Mouse (Mus musculus) lung, postnatal 0 days (tissue): ENCODE measurements at regions not wholly inside any gene's neighbourhood (a gene's known extent, or its start where the extent isn't known, plus 50 kb on each side); places are given as distances from the start of the nearest gene placed in this dataset.
"Not testable (repeated sequence)": the region's sequence is repeated elsewhere in the genome, so short reads cannot be mapped to it uniquely, and the experiment has no call there.

Experiments
- ATAC-seq: fragments of 200-750 bp; cut with Nextera tagmentation; 2 replicates; pipeline ENCODE4 v1.8.0; 2017; ENCODE audit warnings: moderate library complexity
- DNase-seq: peaks from one replicate; pipeline ENCODE4 v3.0.0-alpha.2; 2016; ENCODE audit warnings: low spot score
- H3K27ac ChIP-seq: fragments of 300-500 bp; sonication (generic); 2 replicates; pipeline ENCODE4 v1.5.1; 2014; ENCODE audit warnings: antibody characterized with exemption, mild to moderate bottlenecking, low read length, mixed read lengths
- H3K27me3 ChIP-seq: fragments of 300-500 bp; sonication (generic); replicated peaks from 2 replicates; pipeline ENCODE4 v1.6.1; 2014; ENCODE audit warnings: low read length, mixed read lengths; ENCODE audit not compliant: insufficient read depth
- H3K36me3 ChIP-seq: fragments of 300-500 bp; sonication (generic); 2 replicates; pipeline ENCODE4 v1.6.1; 2014; ENCODE audit warnings: low read length, mixed read lengths; ENCODE audit not compliant: insufficient read depth
- H3K4me1 ChIP-seq: fragments of 300-500 bp; sonication (generic); 2 replicates; pipeline ENCODE4 v1.6.1; 2014; ENCODE audit warnings: antibody characterized with exemption, low read depth, low read length, mixed read lengths; ENCODE audit not compliant: insufficient read depth
- H3K4me2 ChIP-seq: fragments of 300-500 bp; sonication (generic); replicated peaks from 2 replicates; pipeline ENCODE4 v1.6.1; 2014; ENCODE audit warnings: low read depth, mild to moderate bottlenecking, low read length, moderate library complexity, mixed read lengths
- H3K4me3 ChIP-seq: fragments of 300-500 bp; sonication (generic); 2 replicates; pipeline ENCODE4 v1.5.1; 2014; ENCODE audit warnings: low read depth, low read length
- H3K9ac ChIP-seq: fragments of 300-500 bp; sonication (generic); replicated peaks from 2 replicates; pipeline ENCODE4 v1.6.1; 2014; ENCODE audit warnings: low read depth, mild to moderate bottlenecking
- H3K9me3 ChIP-seq: fragments of 300-500 bp; sonication (generic); 2 replicates; pipeline ENCODE4 v1.6.1; 2016; ENCODE audit warnings: low read length, mixed read lengths
- CTCF ChIP-seq: IDR thresholded peaks from 2 replicates; pipeline ENCODE4 v1.5.1; 2016; ENCODE audit warnings: antibody characterized with exemption, mild to moderate bottlenecking
- EP300 ChIP-seq: IDR thresholded peaks from 2 replicates; pipeline ENCODE4 v1.6.1; 2016; ENCODE audit warnings: antibody characterized with exemption, mild to moderate bottlenecking, control low read depth
- WGBS: fragments of 180-500 bp; shearing (Covaris S2); extraction: QIAGEN DNeasy Blood & Tissue Kit; methylation state at CpG from one replicate; pipeline ENCODE4 v1.1.7; 2014; 5-methylcytosine and 5-hydroxymethylcytosine counted together

GRCm38 (mm10) chr5:40441239-40441638 is 686.0 kb upstream of the Hs3st1 start:
- 66% methylated on average over 7 of the region's 7 CpGs for WGBS
- no peak overlapping the region for H3K4me2 ChIP-seq
- no peak for DNase-seq
- no peak overlapping the region for H3K27ac ChIP-seq
- H3K36me3 ChIP-seq: no peaks in the 10 kb centered on the region
- no peaks in the 10 kb centered on the region for H3K4me1 ChIP-seq
- TF ChIP-seq CTCF (no peak), EP300 (no peak)
- H3K27me3 ChIP-seq: no peaks in the 10 kb centered on the region
- H3K9ac ChIP-seq: no peak overlapping the region
- H3K9me3 ChIP-seq: no peaks in the 10 kb centered on the region
- no peak for ATAC-seq
- H3K4me3 ChIP-seq: no peak overlapping the region

- H3K4me1 ChIP-seq: no peaks in the 10 kb centered on the region
- ATAC-seq: no peak
These were observed 647.4 kb upstream of the Hs3st1 start for GRCm38 (mm10) chr5:40402721-40403120.

GRCm38 (mm10) chr5:40394798-40395197 is 639.5 kb upstream of the Hs3st1 start:
- H3K27ac ChIP-seq: no peak overlapping the region
- WGBS: 56% methylated on average over 3 of the region's 3 CpGs
- TF ChIP-seq EP300: no peak
- TF ChIP-seq CTCF: no peak
- H3K4me2 ChIP-seq: no peak overlapping the region
- no peaks in the 10 kb centered on the region for H3K9me3 ChIP-seq
- ATAC-seq: no peak
- no peak for DNase-seq
- no peaks in the 10 kb centered on the region for H3K4me1 ChIP-seq
- H3K9ac ChIP-seq: no peak overlapping the region
- no peaks in the 10 kb centered on the region for H3K27me3 ChIP-seq
- H3K36me3 ChIP-seq: no peaks in the 10 kb centered on the region
- no peak overlapping the region for H3K4me3 ChIP-seq

More at GRCm38 (mm10) chr5:40402721-40403120, 647.4 kb upstream of the Hs3st1 start:
- Histone ChIP-seq H3K4me2 (no peak overlapping the region), H3K27me3 (no peaks in the 10 kb centered on the region), H3K9me3 (no peaks in the 10 kb centered on the region), H3K4me3 (no peak overlapping the region), H3K36me3 (no peaks in the 10 kb centered on the region), H3K9ac (no peak overlapping the region), H3K27ac (no peak overlapping the region)
- TF ChIP-seq CTCF (no peak), EP300 (no peak)
- no peak for DNase-seq

- no peak for TF ChIP-seq EP300
- TF ChIP-seq CTCF: no peak
- no peak for DNase-seq
- no peaks in the 10 kb centered on the region for H3K4me1 ChIP-seq
- no peak for ATAC-seq
- no peaks in the 10 kb centered on the region for H3K9me3 ChIP-seq
- no peaks in the 10 kb centered on the region for H3K27me3 ChIP-seq
- H3K4me3 ChIP-seq: no peak overlapping the region
- no peaks in the 10 kb centered on the region for H3K36me3 ChIP-seq
- H3K27ac ChIP-seq: no peak overlapping the region
- no peak overlapping the region for H3K9ac ChIP-seq
- no peak overlapping the region for H3K4me2 ChIP-seq
These were observed 634.3 kb upstream of the Hs3st1 start for GRCm38 (mm10) chr5:40389591-40389990.

- WGBS: 77% methylated on average over 1 of the region's 1 CpGs
- Histone ChIP-seq H3K4me1 (no peaks in the 10 kb centered on the region), H3K36me3 (no peaks in the 10 kb centered on the region), H3K4me2 (no peak overlapping the region), H3K27ac (no peak overlapping the region), H3K4me3 (no peak overlapping the region), H3K27me3 (no peaks in the 10 kb centered on the region), H3K9ac (no peak overlapping the region), H3K9me3 (no peaks in the 10 kb centered on the region)
- DNase-seq (no peak), ATAC-seq (no peak)
- TF ChIP-seq EP300 (no peak), CTCF (no peak)
These were observed 611.7 kb upstream of the Hs3st1 start for GRCm38 (mm10) chr5:40366956-40367355.

- H3K27me3 ChIP-seq: no peaks in the 10 kb centered on the region
- H3K27ac ChIP-seq: no peak overlapping the region
- TF ChIP-seq EP300: no peak
- no peak for TF ChIP-seq CTCF
- H3K4me1 ChIP-seq: no peaks in the 10 kb centered on the region
- no peak overlapping the region for H3K9ac ChIP-seq
- H3K9me3 ChIP-seq: no peaks in the 10 kb centered on the region
- no peak for DNase-seq
- WGBS: 61% methylated on average over 1 of the region's 1 CpGs
- H3K36me3 ChIP-seq: no peaks in the 10 kb centered on the region
- ATAC-seq: no peak
- H3K4me2 ChIP-seq: no peak overlapping the region
- H3K4me3 ChIP-seq: no peak overlapping the region
These were observed 576.0 kb upstream of the Hs3st1 start for GRCm38 (mm10) chr5:40331237-40331636.

- TF ChIP-seq EP300 (no peak), CTCF (no peak)
- Histone ChIP-seq H3K4me3 (no peak overlapping the region), H3K9ac (no peak overlapping the region), H3K36me3 (no peaks in the 10 kb centered on the region), H3K27me3 (no peaks in the 10 kb centered on the region), H3K4me2 (no peak overlapping the region), H3K4me1 (no peaks in the 10 kb centered on the region), H3K27ac (no peak overlapping the region), H3K9me3 (no peaks in the 10 kb centered on the region)
- WGBS: 65% methylated on average over 5 of the region's 5 CpGs
- ATAC-seq (no peak), DNase-seq (no peak)
These were observed 553.2 kb upstream of the Hs3st1 start for GRCm38 (mm10) chr5:40308510-40308909.

GRCm38 (mm10) chr5:40304777-40305176 is 549.5 kb upstream of the Hs3st1 start:
- not testable (repeated sequence) for H3K4me2 ChIP-seq

More at GRCm38 (mm10) chr5:40304777-40305176, 549.5 kb upstream of the Hs3st1 start:
- H3K27me3 ChIP-seq, H3K27ac ChIP-seq, DNase-seq, H3K36me3 ChIP-seq, ATAC-seq, H3K9me3 ChIP-seq, H3K4me3 ChIP-seq, H3K4me1 ChIP-seq, H3K9ac ChIP-seq: not testable (repeated sequence)
- WGBS: 77% methylated on average over 2 of the region's 2 CpGs
